8 mouse cellular contexts compared by ENCODE assay signal in genomic region chr15:82047080-82047883, GRCm38 (mm10). TPM values are rescaled to one million over a fixed set of nuclear protein-coding genes. Genes with fewer than 3 reads are reported as not detected.
DNase-seq lines count a peak whose midpoint lies in the region; ATAC-seq lines count a peak whose summit lies in the region.

Gene Snu13 (minus strand): TSS chr15:82047598.

- peak within 1 kb of the TSS; percentile 83 for H3K27ac ChIP-seq in hindbrain, embryonic 14.5 days

- no peaks in the 10 kb centered on the region for H3K27me3 ChIP-seq in hindbrain, embryonic 14.5 days (ENCODE audit: control insufficient read depth, insufficient read depth, low read length)

- peak; percentile 91 for ATAC-seq in hindbrain, embryonic 14.5 days (ENCODE audit: low FRiP score)

- peaks cover 17% of the 10 kb centered on the region for H3K36me3 ChIP-seq in hindbrain, embryonic 14.5 days (replicated peaks; ENCODE audit: control insufficient read depth, insufficient read depth)

- H3K4me1 ChIP-seq in hindbrain, embryonic 14.5 days (replicated peaks; ENCODE audit: control insufficient read depth, insufficient read depth, low read length), result peaks cover 18% of the 10 kb centered on the region

- under 1% methylated on average over 65 of the region's 74 CpGs for WGBS in hindbrain, embryonic 14.5 days

- DNase-seq in NIH3T3 (ENCODE audit: low read depth), result peak; percentile 93
- peak; percentile 94 to 97 for DNase-seq in cerebellum, postnatal 14 days
- peak; percentile 84 to 86 for DNase-seq in frontal cortex, postnatal 25 days (ENCODE audit: low spot score in 2 of 2)
- DNase-seq in hindbrain, embryonic 14.5 days (ENCODE audit: low spot score), result peak; percentile 95
- peak; percentile 92 for DNase-seq in layer of hippocampus, postnatal 36 days
- peak; percentile 95 for DNase-seq in lung, postnatal 36 days
- peak; percentile 94 for DNase-seq in retina, postnatal 1 day
- peak; percentile 86 to 90 for DNase-seq in urinary bladder, adult 18-20 months (ENCODE audit: low spot score in 2 of 2)

- H3K4me3 ChIP-seq in hindbrain, embryonic 14.5 days (replicated peaks; ENCODE audit: low read length), result peak within 1 kb of the TSS; percentile 100

- peak within 1 kb of the TSS; percentile 98 for H3K4me2 ChIP-seq in hindbrain, embryonic 14.5 days (replicated peaks)

- peak within 1 kb of the TSS; percentile 93 for H3K9ac ChIP-seq in hindbrain, embryonic 14.5 days

- no peaks in the 10 kb centered on the region for H3K9me3 ChIP-seq in hindbrain, embryonic 14.5 days (ENCODE audit: control insufficient read depth, low read length)

RNA-seq across cellular contexts. Expression of gene Snu13, which starts in this region (rescaled TPM):
- 235 and 252 TPM in 2 replicates for polyA plus RNA-seq in hindbrain, embryonic 14.5 days (2014; fragmentation: Nextera tagmentation; extraction: Ambion mirVana)
- total RNA-seq in layer of hippocampus, postnatal 36 days (2021), result 100 to 1,000 TPM; 107 to 110 TPM

Comparison
In these comparisons a context has a peak if more than half of its experiments do, and no peak if none do; other contexts are left out.
1. Peak in every context shown above with its lines: DNase-seq, ATAC-seq, H3K4me3 ChIP-seq and H3K27ac ChIP-seq.